Mouse (Mus musculus) bone marrow macrophage, adult 2 months (primary cell): ENCODE data around the gene Map3k7cl.

ENCODE experiments used
- CTCF ChIP-seq: IDR thresholded peaks from 2 replicates; pipeline ENCODE4 v1.5.1; 2012; ENCODE audit warnings: low read depth, mild to moderate bottlenecking, low read length, moderate library complexity
- POLR2A ChIP-seq: IDR thresholded peaks from 2 replicates; pipeline ENCODE4 v1.6.1; 2012; ENCODE audit warnings: mild to moderate bottlenecking, low read depth, low read length, borderline replicate concordance

DNA sequence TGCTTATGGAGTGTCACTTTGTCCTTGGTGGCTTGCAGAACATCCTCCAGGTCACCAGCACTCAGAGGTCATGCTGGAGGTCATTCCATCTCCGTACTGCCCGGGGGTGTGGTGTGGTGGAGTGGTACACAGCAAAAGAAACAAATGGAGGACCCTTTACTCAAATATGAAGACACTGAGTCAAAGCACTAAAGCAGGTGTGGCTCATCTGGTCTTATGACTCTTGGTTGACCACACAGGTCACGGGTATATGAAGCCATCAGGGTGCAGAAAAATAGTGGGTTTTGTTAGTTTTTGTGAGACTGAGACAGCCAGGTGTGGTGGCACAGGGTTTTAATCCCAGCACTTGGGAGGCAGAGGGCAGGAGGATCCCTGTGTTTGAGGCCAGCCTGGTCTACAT lies 11.4 kb downstream of the Map3k7cl start:
- TF ChIP-seq CTCF, result no peak
- no peak for TF ChIP-seq POLR2A
